Mouse (Mus musculus) heart, adult 18-20 months (tissue): ENCODE measurements at regions not wholly inside any gene's neighbourhood (a gene's known extent, or its start where the extent isn't known, plus 50 kb on each side); places are given as distances from the start of the nearest gene placed in this dataset.

Experiments
- DNase-seq, 2 experiments: peaks; one replicate each; pipeline ENCODE4 v3.0.0; 2021 to 2022; ENCODE audit warnings: mixed read lengths in 1 of 2

DNA sequence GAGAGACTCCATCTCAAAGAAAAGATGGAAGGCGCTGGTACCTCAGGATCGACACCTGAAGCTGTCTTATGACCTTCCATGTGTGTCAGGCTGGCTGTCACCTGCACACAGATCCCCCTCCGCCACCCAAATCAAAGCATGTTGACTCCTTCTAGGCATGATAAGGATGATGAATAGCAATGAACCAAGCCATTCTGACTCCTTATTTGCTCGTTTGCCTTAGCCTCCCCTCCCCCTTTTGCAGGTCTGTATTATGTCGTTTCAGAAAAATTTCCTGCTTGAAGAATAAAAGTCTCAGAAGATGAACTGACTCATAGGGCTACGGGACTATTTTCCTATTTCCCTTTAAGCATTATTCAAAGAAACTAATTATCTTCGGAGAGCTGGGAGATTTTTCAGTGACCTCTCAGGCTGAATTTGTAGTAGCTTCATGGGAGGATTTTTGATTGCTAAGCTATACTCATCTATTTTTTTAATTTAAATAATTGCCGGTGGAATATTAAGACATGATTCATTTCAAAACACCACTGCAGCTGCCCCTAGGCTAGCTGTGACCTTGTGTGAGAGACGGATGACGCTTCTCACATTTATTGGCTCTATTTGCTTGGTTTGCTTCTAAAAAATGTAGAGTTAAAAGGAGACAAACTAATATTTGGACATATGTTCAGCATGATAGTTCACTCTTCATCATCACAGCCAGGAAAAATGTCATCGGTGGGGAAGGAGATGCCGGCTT lies 72.4 kb upstream of the Zc3h12c start:
- DNase-seq, result no peak

DNA sequence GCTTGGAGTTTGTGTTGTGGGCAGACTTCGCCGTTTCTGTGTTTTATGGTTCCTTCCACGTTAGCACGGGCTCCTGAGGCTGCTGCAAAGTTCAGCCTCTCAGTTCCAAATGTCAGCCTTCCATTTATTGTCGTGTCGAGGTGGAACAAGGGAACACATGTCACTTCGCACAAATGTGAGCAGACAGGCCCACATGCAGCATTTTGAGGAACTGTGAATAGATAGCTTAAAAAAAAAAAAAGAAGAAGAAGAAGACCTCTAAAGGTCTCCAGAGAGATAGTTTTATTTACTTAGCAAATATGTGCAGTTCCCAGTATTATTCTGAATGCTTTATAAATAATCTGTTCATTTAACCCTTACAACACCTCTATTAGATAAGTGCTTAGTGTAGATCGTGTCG lies 66.4 kb upstream of the Zc3h12c start:
- DNase-seq, result no peak

DNA sequence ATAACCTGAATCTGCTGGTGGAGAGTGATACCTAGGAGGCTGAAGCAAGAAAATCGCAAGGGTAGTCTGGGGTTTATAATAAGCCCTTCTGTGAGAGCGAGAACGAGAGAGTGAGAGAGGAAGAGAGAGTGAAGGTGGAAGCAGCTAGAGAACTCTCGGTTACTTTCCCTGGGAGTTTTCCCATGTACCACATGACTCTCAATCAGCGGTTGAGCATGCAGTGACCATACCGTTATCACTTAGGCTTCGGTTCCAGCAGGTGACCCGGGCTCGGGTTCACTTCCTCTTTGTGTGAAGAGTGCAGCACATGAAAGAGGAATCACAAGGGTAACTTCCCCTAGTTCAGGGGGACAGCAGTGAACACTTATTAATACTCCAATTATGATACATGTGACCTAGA lies 61.2 kb upstream of the Zc3h12c start:
- peak in 1 of 2 experiments; percentile 14 for DNase-seq

DNA sequence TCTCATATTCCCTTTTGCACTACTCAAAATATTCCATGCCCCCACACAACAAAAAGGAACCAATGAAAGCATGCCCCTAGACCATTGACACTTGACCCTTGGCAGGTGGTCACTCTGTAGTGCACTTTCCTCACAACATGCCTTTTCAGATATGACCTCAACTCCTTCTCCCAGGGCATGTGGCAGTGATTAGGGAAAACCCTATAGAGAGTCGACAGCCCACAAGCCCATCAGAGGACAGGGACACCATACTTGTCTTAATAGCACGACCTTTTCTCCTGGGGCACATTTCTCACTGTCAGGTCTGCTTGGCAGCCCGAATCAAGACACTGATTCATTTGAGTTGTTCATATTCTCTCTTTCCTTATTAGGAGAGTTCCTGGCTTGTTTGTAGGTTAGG lies 57.3 kb upstream of the Zc3h12c start:
- no peak for DNase-seq

DNA sequence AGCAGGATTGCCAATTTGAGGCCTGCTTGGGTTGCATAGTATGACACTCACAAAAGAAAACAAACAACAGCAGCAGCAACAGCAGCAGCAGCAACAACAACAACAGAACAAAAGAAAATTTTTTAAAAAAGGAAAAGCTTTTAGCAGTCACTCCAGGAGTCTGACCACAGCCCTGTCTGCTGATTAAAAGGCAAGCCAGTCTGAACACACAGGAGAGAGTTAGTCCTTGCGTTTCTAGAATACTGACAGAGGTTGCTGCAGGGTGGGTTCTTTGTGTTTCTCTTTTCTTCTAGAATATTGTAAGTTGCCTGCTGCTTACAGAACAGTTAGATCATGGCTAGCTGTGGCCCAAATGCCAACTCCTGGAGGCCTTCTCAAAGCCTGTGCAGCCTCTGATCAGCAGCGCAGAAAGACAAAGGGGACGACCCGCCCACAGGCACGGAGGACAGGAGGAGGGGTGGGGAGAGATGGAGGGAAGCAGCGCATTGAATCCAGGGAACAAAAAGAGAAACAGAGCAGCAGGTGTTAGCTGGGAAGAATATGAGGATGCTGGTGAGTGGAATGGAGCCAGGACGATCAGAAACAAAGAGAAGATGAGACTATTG lies 55.2 kb upstream of the Zc3h12c start:
- DNase-seq, result no peak
